Mouse (Mus musculus) frontal cortex, adult 2 months (tissue): ENCODE results near the gene Padi4. TPM values are rescaled to one million over a fixed set of nuclear protein-coding genes. Genes with fewer than 3 reads are reported as not detected.

ENCODE experiments used
- DNase-seq, 2 experiments: peaks; one replicate each; pipeline ENCODE4 v3.0.0; 2022; ENCODE audit warnings: low spot score in 1 of 2; ENCODE audit errors: extremely low spot score in 1 of 2
- polyA plus RNA-seq: library from polyadenylated mRNA; depleted of rRNA; stranded (reverse); fragments of >200 nt; gene quantifications from 2 replicates; pipeline ENCODE4 v1.2.3, GENCODE M21; 2012; rRNA removed

Padi4 gene
- polyA plus RNA-seq = 0.04 TPM in 2 replicates

DNA sequence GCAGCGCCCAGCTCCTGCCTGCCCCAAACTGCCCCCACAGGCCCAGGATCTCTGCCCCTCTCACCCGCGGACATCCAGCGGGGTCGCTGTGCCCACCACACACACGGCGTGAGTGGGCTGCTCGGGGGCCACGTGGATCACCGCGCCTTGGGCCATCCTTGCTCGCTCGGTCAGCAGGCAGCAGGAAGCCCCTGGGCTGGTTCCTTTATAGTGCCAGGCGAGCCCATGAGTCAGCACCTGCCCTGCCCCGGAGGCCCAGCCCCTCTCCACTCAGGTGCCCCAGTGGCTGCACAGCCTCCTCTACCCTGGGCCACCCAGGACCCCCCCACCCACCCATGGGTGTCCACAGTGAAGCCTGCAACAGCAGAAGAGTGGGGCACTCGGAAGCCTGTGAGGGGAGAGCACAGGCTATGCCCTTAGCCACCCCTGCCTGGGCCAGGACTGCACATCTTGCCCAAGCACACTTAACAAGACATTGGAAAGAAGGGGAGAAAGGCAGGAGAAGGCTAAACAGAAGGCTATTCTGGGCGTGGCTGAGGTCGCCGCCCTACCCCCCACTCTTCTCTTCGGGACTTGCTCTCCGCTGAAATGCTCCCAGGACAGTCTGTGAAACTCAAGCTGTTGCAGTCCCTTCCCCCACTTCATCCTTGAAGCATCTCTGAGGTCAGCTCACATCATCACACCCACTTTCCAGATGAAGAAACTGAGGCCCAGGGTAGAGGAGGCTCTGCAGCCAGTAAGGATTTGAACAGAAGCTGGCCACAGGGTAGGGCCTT lies at the start of gene Padi4:
Padi4 (minus strand) TSS at position 212 of the 776 bp plus-strand sequence.
- no peak for DNase-seq

GRCm38 (mm10) chr4:140821988-140822387 lies 48.0 kb upstream of the Padi4 start:
- DNase-seq = peak; percentile 15 to 78

- DNase-seq = no peak
Measured at GRCm38 (mm10) chr4:140817413-140817812, 43.4 kb upstream of the Padi4 start.

DNA sequence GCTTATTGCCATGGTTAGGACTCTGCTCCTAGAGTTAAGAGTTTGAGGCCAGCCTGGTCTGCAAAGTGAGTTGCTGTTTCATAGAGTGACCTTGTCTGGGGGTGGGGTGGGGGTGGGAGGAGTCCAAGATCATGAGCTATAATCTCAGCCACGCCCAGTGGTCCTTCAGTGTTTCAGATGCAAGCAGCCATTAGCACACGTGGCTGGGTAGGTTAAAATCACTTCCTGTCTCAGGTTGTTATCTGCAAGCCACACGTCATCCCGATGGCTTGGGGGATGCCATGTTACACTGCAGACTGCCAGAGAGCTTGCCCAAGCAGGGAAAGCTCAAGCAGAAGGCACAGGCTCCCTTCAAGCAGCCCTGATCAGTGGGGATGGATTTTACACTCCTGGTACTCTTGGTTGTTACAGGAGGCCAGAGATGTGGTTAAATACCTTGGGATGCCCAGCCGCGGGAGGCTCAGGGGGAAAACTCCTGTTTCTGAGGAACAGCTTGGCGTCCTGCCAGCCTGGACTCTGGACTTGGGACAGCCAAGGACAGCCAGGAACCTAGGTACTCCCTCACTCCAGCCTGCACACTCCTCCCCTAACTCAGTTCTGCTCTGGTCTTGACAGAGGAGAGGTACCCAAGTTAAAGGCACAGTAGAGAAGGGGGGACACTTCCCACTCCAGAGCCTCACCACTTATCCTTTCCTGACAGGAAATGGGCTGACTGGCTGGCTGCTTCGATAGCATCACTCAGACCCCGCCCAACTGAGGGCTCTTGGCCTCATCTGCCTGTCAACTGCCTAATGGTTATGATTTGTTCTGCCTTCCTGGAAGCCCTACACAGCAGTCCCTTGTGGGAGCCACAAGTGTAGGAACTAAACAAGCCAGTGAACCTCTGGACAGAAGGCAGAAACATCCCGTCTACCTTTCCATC lies 42.2 kb upstream of the Padi4 start:
- DNase-seq = no peak

DNA sequence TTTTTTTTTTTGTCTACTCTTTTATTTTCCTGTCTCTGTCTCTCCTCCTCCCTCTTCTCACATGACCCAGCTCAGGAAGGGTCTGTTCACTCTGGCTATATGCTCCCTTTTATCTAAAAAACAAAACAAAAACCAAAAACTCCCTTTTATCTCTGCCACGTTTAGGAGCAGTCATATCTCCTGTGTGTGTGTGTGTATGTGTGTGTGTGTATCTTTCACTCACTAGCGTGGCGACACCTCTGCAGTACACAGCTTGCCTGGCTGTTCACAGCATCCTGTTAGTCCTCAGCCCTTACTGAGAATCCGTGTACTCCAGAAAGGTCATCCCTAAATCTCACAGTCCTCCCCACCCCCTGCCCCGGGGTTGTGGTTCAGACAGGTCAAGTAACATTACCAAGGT lies 41.5 kb upstream of the Padi4 start:
- no peak for DNase-seq

- DNase-seq = peak in 1 of 2 experiments; percentile 10
Measured at GRCm38 (mm10) chr4:140814241-140815225, 40.5 kb upstream of the Padi4 start.

DNA sequence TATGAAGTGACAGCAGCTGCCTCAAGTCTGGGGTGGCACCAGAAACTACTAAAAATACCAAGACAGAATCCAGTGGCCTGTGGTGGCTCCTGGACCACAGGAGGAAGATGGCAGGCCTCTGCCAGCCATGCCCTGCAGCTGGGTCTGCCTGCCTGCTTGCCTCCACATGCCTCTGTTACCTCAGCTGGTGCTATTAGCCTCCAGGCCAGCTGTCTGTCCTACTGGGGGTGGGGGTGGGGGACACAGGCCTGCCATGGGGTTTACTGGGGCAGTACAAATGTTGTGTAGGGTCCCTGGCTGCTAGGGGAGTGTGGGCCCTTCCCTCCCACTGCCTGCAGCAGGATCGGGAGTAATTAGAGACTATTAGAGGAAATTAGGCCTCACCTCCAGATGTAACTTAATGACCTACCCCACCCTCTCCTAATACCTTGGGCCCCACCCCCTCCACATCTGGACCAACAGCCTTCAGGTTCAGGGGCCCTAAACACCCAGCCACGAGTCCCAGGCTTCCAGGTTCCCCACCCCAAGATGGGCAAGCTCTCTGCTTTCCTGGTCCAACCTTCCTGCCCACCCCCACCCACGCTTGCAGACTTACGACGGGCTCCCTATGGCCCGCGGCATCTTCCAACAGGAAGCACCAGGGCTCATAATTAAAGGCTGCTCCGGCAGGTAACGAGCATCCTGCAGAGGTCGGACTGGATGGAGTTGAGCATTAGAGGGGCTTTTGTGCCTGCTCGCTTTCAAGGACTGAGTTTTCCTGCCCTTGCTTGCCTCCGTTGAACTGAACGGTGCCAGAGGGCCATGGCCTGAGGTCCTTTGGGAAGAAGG lies 39.5 kb upstream of the Padi4 start:
- no peak for DNase-seq

DNA sequence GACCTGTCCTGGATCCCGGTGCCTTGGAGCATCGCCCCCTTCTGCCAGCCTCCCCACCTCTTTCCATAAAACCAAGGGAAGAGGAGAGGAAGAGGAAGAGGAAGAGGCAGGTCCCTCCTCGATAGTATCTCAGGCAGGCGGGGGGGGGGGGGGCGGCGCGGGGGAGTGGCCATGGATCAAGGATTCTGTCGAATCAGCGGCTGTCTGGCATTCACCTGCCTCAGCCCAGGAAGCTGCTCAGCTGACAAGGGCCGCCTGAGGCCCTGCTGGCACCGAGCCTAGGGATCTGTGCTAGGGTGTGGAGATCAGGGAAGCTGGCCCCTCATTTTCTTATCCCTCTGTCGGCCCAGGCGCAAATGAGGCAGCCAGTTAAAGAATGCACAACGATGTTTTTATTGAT lies 38.6 kb upstream of the Padi4 start:
- DNase-seq = no peak

DNA sequence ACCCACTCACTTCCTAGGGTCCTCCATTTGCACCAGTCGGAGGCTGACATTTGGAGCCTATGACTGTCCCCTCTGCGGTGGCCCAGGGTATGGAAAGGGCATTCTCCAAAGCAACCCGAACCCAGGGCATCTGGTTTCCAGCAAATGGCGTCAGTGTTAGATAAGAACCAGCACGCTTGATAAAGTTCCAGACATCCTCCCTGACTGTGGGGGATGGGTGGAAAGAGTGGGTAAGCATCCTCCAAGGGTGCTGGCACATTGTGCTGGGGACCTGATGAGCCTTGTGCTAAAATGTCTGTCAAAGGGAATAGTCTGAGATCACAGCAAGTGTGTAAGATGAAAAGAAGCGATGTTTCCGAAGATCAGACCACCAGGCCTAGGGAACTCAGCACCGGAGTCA lies 38.2 kb upstream of the Padi4 start:
- DNase-seq = no peak

GRCm38 (mm10) chr4:140810458-140811260 lies 36.6 kb upstream of the Padi4 start, which contains the start of gene Padi3:
TSS of gene Padi3 (minus strand) at chr4:140810648.
- no peak for DNase-seq

DNA sequence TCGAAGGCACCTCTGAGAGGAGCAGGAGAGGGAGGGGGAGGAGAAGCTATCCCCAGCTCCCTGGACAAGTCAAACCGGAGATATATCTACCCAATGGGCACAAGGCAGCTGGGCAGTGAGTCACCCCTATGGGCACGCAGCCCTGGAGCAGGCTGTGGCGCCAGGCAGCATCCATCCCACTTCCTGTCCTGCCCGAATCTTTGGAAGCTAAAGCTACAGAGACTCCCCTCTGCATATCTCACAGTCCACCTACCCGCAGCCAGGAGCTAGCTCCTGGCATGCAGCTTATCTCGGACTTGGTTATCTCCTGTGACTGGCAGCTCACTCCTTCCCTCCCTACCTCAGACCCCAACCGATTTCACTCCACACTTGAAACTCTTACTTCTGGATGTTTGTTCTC lies 35.1 kb upstream of the Padi4 start:
- DNase-seq = peak in 1 of 2 experiments; percentile 21

DNA sequence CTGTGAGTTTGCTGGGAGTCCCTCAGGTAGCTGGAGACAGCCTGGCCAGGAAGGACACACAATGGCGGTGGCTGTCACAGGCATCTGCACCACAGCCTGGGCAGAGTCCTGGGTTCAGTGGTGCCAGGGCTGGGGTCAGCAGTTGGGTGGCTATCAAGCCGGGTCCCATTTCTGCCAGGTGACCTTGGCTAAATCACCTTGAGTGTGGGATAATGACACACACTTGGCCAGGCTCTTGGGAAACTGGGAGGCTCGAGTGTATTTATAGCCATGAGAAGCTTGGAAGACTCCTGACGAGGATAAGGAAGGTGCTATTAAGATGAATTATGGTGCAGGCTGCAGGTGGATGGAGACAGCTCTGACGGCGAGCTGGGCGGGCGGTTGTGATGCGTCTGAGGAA lies 30.6 kb upstream of the Padi4 start:
- no peak for DNase-seq

GRCm38 (mm10) chr4:140801364-140801763 lies 27.3 kb upstream of the Padi4 start:
- DNase-seq = no peak

DNA sequence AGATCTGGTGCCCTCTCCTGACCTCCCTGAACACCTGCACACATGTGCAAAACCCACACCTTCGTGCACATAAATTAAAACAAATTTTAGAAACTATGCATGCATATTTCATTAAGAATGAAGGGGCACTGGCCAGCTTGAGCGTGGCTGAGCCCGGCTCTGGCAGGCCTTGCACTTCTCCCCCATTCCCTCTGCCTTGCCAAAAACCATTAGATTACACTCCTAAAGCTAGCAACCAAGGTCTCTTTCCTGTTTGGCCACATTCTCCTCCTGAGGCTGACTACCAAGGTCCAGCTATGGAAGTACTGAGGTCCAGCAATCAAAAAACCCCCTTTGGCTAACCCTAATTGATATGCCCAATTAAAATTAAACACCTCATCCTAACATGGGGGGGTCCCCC lies 22.8 kb upstream of the Padi4 start:
- DNase-seq = no peak

DNA sequence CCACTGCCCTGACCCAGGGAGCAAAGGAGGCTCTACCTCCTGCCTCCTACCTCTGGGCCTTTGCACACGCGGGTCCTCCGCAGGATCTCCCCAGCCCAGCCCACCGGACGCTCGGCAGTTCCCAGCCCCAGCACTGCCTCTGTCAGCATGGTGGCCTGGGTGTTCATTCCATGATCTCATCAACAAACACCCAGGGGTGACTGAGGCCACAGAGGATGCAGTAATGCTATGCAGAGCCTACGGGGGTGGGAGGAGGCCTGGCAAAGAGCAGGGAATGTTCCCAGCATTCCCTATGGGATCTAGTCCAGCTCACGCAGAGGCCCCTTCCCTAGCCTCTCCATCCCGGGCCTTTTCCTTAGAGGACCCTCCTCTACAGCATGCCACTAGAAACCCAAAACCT lies 20.6 kb upstream of the Padi4 start:
- DNase-seq = no peak

- DNase-seq = no peak
Measured at GRCm38 (mm10) chr4:140793795-140794194, 19.8 kb upstream of the Padi4 start.

DNA sequence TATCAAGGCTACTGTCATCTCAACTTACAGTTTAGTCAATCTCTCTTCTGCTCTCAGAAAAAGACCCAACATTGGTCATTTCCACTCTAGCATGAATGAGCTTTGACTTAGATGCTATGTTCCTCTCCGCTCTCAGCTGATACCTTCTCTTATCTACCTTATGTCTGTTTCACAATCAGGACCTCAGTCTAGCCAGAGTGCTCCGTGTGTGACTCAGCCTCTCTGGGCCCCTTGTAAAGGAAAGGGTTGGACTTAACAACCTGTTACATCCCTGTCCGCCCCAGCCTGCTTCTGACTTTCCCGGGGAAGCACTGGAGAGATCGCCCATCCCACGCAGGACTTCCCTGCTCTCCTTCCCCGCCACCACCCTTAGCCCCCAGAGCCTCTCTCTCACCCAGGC lies 18.5 kb upstream of the Padi4 start:
- no peak for DNase-seq

DNA sequence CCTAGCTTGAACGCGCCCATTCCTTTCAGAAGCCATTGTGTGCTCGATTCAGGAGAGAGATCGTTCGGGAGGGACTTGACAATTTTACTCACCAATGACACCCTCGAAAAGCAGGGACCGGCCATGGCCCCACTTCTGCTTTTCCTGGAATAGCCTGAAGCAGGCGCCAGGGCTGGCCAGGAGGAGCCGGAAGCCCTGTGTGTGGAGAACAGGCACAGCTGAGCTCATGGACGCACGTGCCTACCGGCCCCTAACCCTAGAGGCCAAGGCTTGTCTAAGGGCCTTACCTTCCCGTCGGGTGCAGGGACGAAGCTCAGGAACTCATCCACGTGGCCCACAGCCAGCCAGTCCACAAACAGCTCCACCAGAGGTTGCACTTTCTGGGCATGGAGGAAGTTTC lies 17.0 kb upstream of the Padi4 start:
- DNase-seq = no peak

- DNase-seq = no peak
Measured at GRCm38 (mm10) chr4:140789983-140790382, 15.9 kb upstream of the Padi4 start.
